Mouse (Mus musculus) T-cell, adult 2 months (primary cell): ENCODE data around the gene Hsdl2.
"Not testable (repeated sequence)": the region's sequence is repeated elsewhere in the genome, so short reads cannot be mapped to it uniquely, and the experiment has no call there.

Experiments
- DNase-seq: peaks from one replicate; pipeline ENCODE4 v3.0.0; 2022; ENCODE audit warnings: low spot score

The Hsdl2 gene

GRCm38 (mm10) chr4:59565571-59566188, 15.7 kb upstream of the Hsdl2 start:
- DNase-seq, result no peak

- no peak for DNase-seq
Observed at GRCm38 (mm10) chr4:59567576-59568260, 13.6 kb upstream of the Hsdl2 start.

DNA sequence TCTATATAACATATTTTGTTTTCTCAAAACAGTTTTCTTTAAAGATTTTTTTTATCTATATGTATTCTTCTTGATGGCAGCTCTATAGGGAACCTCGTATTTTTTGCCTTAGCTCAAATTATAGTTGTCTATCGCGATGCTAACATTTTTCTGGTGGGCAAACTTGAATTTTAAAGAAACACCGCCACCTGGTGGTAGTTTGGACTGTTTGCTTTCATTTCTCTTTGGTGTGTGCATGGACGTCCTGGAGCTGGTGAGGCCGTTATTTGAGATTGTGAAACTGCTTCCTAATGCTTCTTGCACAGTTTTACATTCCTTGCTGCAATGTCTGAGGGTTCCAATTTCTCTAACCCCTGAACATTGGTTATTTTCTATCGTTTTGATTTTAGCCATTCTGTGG, 11.8 kb upstream of the Hsdl2 start:
- peak; percentile 74 for DNase-seq

DNA sequence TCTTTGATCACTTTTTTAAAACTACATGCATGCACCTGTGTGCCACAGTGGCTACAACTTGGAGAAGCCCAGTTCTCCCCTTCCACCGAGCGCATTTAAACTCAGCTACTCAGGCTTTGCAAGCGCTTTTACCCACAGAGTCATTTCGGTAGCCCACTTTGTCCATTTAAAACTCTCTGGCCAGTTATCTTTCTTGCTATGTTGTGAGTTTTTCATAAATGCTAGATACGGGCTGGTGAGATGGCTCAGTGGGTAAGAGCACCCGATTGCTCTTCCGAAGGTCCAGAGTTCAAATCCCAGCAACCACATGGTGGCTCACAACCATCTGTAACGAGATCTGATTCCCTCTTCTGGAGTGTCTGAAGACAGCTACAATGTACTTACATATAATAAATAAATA, 10.8 kb upstream of the Hsdl2 start:
- DNase-seq, result not testable (repeated sequence)

- no peak for DNase-seq
Observed at GRCm38 (mm10) chr4:59572521-59573118, 8.7 kb upstream of the Hsdl2 start.

DNA sequence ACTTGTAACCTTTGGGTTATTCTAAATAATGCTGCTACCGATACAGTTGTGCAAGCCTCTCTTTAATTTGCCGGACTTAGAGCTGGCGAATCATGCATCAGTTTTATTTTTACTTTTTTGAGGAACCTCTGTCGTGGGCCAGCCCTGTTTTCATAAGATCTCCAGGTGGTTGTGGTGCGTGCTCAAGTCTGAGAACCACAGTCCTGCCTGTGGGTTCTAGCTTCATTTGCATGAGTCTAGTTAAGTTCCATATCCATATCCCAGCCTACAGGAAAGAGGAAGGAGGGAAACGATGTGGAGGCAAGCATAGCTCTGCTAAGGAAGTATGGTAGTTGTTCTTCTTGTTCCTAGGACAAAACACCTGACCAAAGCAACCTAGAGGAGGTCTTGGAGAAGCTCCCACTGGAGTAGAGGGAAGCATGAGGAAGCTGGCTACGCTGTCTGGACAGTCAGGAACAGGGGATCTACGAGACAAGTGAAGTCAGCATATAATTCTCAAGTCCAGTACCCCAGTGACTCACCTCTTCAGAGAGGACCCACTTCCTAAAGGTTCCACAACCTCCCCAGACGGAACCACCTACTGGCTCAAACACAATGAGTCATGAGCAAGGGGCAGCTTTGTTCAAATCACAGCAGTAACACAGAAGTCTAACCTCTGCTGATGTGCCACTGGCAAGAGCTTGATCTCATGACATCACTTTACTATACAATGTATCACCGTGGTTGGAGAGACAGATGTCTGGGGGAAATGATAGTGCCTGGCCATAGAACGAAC, 6.0 kb upstream of the Hsdl2 start:
- DNase-seq, result no peak

- DNase-seq, result peak; percentile 47
Observed at GRCm38 (mm10) chr4:59580495-59581281, 675 bp upstream of the Hsdl2 start.

GRCm38 (mm10) chr4:59582186-59582585, 823 bp downstream of the Hsdl2 start:
- no peak for DNase-seq

DNA sequence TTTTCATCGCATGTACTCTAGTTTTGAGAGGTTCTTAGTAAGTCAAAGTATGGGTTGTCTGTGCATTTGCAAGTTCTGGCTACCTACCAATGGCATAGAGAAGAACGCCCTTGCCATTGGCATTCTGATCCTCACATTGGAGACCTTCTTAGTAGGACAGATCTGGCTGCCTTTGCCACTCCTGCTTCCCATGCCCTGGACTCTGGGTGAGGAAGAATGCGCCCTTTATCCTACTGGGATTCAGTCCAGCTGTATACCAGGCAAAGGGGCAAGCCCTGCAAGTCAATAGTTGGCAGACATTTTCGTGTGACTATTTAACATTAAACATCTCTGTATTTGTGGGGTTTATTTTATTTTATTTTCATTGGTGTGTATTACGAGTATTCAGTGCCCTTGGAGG, 3.7 kb downstream of the Hsdl2 start:
- no peak for DNase-seq

GRCm38 (mm10) chr4:59587215-59587871, 6.0 kb downstream of the Hsdl2 start:
- DNase-seq, result no peak

GRCm38 (mm10) chr4:59587872-59588226, 6.5 kb downstream of the Hsdl2 start:
- DNase-seq, result no peak

- no peak for DNase-seq
Observed at GRCm38 (mm10) chr4:59594614-59595013, 13.3 kb downstream of the Hsdl2 start.

- no peak for DNase-seq
Observed at GRCm38 (mm10) chr4:59596556-59596955, 15.2 kb downstream of the Hsdl2 start.

DNA sequence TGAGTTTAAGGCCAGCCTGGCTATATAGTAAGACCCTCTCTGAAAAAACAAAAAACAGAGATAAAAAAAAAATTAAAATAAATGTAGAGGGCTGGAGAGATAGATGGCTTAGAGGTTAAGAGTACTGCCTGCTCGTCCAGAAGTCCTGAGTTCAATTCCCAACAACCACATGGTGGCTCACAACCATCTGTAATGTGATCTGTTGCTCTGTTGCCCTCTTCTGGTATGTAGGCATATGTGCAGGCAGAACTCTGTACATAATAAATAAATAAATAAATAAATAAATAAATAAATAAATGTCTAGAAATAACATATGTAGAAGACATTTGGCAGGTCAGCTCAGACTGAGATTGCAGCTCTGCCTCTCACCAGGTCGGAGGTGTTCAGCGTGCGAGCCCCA, 21.3 kb downstream of the Hsdl2 start:
- no peak for DNase-seq

DNA sequence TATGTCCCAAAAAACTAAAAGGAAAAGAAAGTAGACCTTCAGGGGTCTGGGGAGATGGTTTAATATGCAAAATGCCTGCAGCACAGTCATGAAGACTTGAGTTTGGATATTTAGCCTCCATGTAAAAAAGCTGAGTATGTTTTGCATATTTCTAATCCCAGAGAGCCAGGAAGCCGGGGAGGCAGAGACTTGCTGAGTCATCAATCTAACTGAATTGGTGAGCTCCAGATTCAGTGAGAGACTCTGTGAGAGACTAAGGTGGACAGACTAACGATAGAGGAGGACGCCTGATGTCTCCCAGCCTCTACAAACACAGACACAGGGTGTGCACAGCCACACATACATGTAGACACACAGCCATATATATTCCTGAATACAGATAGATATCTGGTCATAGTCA, 23.5 kb downstream of the Hsdl2 start:
- DNase-seq, result no peak

DNA sequence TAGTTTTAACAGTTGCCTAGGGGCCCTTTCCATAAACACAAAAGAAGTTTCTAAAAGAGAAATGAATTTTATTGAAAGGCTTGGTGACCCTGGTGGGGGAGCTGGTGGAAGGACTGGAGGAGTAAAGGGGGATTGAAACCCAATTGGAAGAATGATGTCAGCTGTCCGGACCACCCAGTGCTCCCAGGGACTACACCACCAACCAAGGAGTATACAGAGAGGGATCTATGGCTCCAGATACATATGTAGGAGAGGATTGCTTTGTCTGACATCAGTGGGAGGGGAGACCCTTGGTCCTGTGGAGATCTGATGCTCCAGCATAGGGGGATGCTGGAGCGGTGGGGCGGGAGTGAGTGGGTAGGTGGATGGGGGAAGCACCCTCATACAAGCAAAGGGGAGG, 24.1 kb downstream of the Hsdl2 start:
- no peak for DNase-seq

DNA sequence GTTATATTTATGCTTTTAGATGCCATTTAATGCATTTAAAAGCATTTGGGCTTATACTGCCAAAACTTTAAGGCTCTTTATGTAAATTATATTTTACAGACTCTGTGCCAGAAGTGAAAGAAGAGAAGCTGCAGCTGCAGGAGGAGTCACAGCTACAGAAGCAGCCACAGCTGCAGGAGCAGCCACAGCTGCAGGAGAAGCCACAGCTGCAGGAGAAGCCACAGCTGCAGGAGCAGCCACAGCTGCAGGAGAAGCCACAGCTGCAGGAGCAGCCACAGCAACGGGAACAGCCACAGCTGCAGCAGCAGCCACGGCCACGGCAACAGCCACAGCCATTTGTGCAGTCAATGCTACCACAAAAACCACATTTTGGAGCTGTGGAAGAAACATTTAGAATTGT, 29.0 kb downstream of the Hsdl2 start:
- no peak for DNase-seq

DNA sequence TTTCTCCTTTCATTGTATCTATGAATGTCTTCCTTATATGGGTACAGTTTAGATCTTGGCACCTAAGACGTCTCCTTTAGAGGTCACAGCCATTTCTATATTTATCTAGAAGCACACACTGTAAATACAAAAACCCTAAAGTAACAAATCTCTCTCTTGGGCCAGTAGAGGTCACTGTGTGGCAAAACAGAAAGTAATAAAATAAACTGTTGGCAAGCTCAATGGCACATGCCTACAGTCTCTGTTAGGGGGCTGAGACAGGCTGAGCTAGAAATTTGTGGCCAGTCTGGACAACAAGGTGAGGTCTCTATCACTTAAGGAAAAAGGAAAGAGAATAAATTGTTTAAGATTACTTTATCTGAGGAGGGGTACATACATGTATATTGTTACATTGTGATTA, 33.6 kb downstream of the Hsdl2 start:
- DNase-seq, result peak; percentile 4

DNA sequence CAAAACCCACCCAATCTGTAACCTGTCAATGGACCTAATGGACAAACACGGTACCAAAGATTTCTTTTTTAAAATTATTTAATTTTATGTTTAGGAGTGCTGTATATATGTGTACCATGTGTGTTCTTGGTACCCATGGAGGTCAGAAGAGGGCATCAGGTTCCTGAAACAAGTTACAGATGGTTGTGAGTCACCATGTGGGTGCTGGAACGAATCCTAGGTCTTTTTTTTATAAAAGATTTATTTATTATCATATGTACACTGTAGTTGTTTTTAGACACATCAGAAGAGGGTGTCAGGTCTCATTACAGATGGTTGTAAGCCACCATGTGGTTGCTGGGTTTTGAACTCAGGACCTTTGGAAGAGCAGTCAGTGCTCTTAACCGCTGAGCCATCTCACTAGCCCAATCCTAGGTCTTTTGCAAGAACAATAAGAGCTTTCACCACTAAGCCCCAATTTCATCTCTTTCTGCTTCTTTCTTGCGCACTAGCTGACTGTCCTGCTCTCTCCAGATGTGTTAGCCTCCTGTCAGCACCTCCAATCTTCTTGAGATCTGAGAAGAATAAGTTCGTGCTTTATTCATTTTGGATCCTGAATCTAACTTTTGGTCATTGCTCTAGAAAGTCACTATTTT, 38.4 kb downstream of the Hsdl2 start:
- DNase-seq, result no peak

GRCm38 (mm10) chr4:59625676-59625997, 44.3 kb downstream of the Hsdl2 start:
- no peak for DNase-seq
